Mouse (Mus musculus): ENCODE data around the gene Col4a1. TPM values are rescaled to one million over a fixed set of nuclear protein-coding genes. Genes with fewer than 3 reads are reported as not detected.

Col4a1 gene
- polyA plus RNA-seq, 1 experiment from 2014 or later: 118 TPM

- 74% methylated on average over 7 of the region's 7 CpGs for WGBS
- ATAC-seq (ENCODE audit: insufficient number of reproducible peaks, insufficient read depth, low FRiP score, low TSS enrichment, low read depth): no peak
- Histone ChIP-seq H3K9ac (replicated peaks) (no peak overlapping the region), H3K4me3 (replicated peaks) (no peak overlapping the region), H3K9me3 (no peaks in the 10 kb centered on the region), H3K27me3 (no peaks in the 10 kb centered on the region), H3K27ac (no peak overlapping the region), H3K4me2 (no peak overlapping the region), H3K36me3 (peaks cover 80% of the 10 kb centered on the region), H3K4me1 (replicated peaks) (no peaks in the 10 kb centered on the region)
These were observed 85.2 kb downstream of the Col4a1 start for GRCm38 (mm10) chr8:11227421-11227820.

GRCm38 (mm10) chr8:11225577-11226434, 86.8 kb downstream of the Col4a1 start:
- Histone ChIP-seq H3K4me2 (no peak overlapping the region), H3K9ac (replicated peaks) (no peak overlapping the region), H3K27ac (no peak overlapping the region), H3K4me1 (replicated peaks) (no peaks in the 10 kb centered on the region), H3K9me3 (no peaks in the 10 kb centered on the region), H3K27me3 (no peaks in the 10 kb centered on the region), H3K36me3 (peaks cover 82% of the 10 kb centered on the region), H3K4me3 (replicated peaks) (no peak overlapping the region)
- WGBS: 80% methylated on average over 13 of the region's 13 CpGs
- ATAC-seq (ENCODE audit: insufficient number of reproducible peaks, insufficient read depth, low FRiP score, low TSS enrichment, low read depth): no peak

- H3K9ac ChIP-seq (replicated peaks): no peak overlapping the region
- WGBS: 54% methylated on average over 7 of the region's 7 CpGs
- ATAC-seq (ENCODE audit: insufficient number of reproducible peaks, insufficient read depth, low FRiP score, low TSS enrichment, low read depth): no peak
- H3K27me3 ChIP-seq: no peaks in the 10 kb centered on the region
- H3K4me1 ChIP-seq (replicated peaks): no peaks in the 10 kb centered on the region
- H3K27ac ChIP-seq: no peak overlapping the region
- peaks cover 82% of the 10 kb centered on the region for H3K36me3 ChIP-seq
- no peak overlapping the region for H3K4me3 ChIP-seq (replicated peaks)
- no peaks in the 10 kb centered on the region for H3K9me3 ChIP-seq
- H3K4me2 ChIP-seq: no peak overlapping the region
These were observed 88.4 kb downstream of the Col4a1 start for GRCm38 (mm10) chr8:11224178-11224577.

- Histone ChIP-seq H3K27me3 (no peaks in the 10 kb centered on the region), H3K4me2 (no peak overlapping the region), H3K36me3 (peaks cover 94% of the 10 kb centered on the region), H3K4me3 (replicated peaks) (no peak overlapping the region), H3K9me3 (no peaks in the 10 kb centered on the region), H3K27ac (no peak overlapping the region), H3K4me1 (replicated peaks) (no peaks in the 10 kb centered on the region), H3K9ac (replicated peaks) (no peak overlapping the region)
- WGBS: 90% methylated on average over 5 of the region's 5 CpGs
- ATAC-seq (ENCODE audit: insufficient number of reproducible peaks, insufficient read depth, low FRiP score, low TSS enrichment, low read depth): no peak
These were observed 91.3 kb downstream of the Col4a1 start for GRCm38 (mm10) chr8:11221353-11221752.

- no peak for ATAC-seq (ENCODE audit: insufficient number of reproducible peaks, insufficient read depth, low FRiP score, low TSS enrichment, low read depth)
- Histone ChIP-seq H3K36me3 (peaks cover 90% of the 10 kb centered on the region), H3K4me2 (no peak overlapping the region), H3K27ac (no peak overlapping the region), H3K9ac (replicated peaks) (no peak overlapping the region), H3K27me3 (no peaks in the 10 kb centered on the region), H3K9me3 (no peaks in the 10 kb centered on the region), H3K4me3 (replicated peaks) (no peak overlapping the region), H3K4me1 (replicated peaks) (no peaks in the 10 kb centered on the region)
- 86% methylated on average over 6 of the region's 6 CpGs for WGBS
These were observed 93.3 kb downstream of the Col4a1 start for GRCm38 (mm10) chr8:11219282-11219681.

GRCm38 (mm10) chr8:11215231-11215630, 97.4 kb downstream of the Col4a1 start:
- WGBS: 45% methylated on average over 1 of the region's 1 CpGs
- peaks cover 93% of the 10 kb centered on the region for H3K36me3 ChIP-seq
- H3K27me3 ChIP-seq: no peaks in the 10 kb centered on the region
- no peak for ATAC-seq (ENCODE audit: insufficient number of reproducible peaks, insufficient read depth, low FRiP score, low TSS enrichment, low read depth)
- no peak overlapping the region for H3K4me2 ChIP-seq
- no peak overlapping the region for H3K27ac ChIP-seq
- 0 out of 2 replicates have a peak, but pooled peaks cover 6% of the 10 kb centered on the region for H3K4me1 ChIP-seq (replicated peaks)
- no peak overlapping the region for H3K4me3 ChIP-seq (replicated peaks)
- H3K9me3 ChIP-seq: no peaks in the 10 kb centered on the region
- H3K9ac ChIP-seq (replicated peaks): no peak overlapping the region

- H3K27me3 ChIP-seq: no peaks in the 10 kb centered on the region
- no peak overlapping the region for H3K27ac ChIP-seq
- ATAC-seq (ENCODE audit: insufficient number of reproducible peaks, insufficient read depth, low FRiP score, low TSS enrichment, low read depth): no peak
- H3K9me3 ChIP-seq: no peaks in the 10 kb centered on the region
- no peak overlapping the region for H3K9ac ChIP-seq (replicated peaks)
- no peak overlapping the region for H3K4me2 ChIP-seq
- no peaks in the 10 kb centered on the region for H3K4me1 ChIP-seq (replicated peaks)
- WGBS: 88% methylated on average over 8 of the region's 8 CpGs
- peaks cover 91% of the 10 kb centered on the region for H3K36me3 ChIP-seq
- no peak overlapping the region for H3K4me3 ChIP-seq (replicated peaks)
These were observed 106.1 kb downstream of the Col4a1 start for GRCm38 (mm10) chr8:11206509-11206908.

- Histone ChIP-seq H3K4me1 (replicated peaks) (no peaks in the 10 kb centered on the region), H3K36me3 (peaks cover 92% of the 10 kb centered on the region)
- WGBS: 89% methylated on average over 9 of the region's 9 CpGs
These were observed 107.1 kb downstream of the Col4a1 start for GRCm38 (mm10) chr8:11205532-11205931.

GRCm38 (mm10) chr8:11203260-11204110, 109.1 kb downstream of the Col4a1 start:
- H3K9me3 ChIP-seq: no peaks in the 10 kb centered on the region
- H3K27me3 ChIP-seq: no peaks in the 10 kb centered on the region
- no peak overlapping the region for H3K4me2 ChIP-seq
- no peaks in the 10 kb centered on the region for H3K4me1 ChIP-seq (replicated peaks)
- H3K4me3 ChIP-seq (replicated peaks): no peak overlapping the region
- no peak for ATAC-seq (ENCODE audit: insufficient number of reproducible peaks, insufficient read depth, low FRiP score, low TSS enrichment, low read depth)
- no peak overlapping the region for H3K9ac ChIP-seq (replicated peaks)
- H3K36me3 ChIP-seq: peaks cover 93% of the 10 kb centered on the region
- WGBS: 87% methylated on average over 12 of the region's 12 CpGs
- no peak overlapping the region for H3K27ac ChIP-seq

More at GRCm38 (mm10) chr8:11205532-11205931, 107.1 kb downstream of the Col4a1 start:
- H3K4me2 ChIP-seq: no peak overlapping the region
- H3K9me3 ChIP-seq: no peaks in the 10 kb centered on the region
- H3K27ac ChIP-seq: no peak overlapping the region
- H3K4me3 ChIP-seq (replicated peaks): no peak overlapping the region
- no peak overlapping the region for H3K9ac ChIP-seq (replicated peaks)
- ATAC-seq (ENCODE audit: insufficient number of reproducible peaks, insufficient read depth, low FRiP score, low TSS enrichment, low read depth): no peak
- no peaks in the 10 kb centered on the region for H3K27me3 ChIP-seq

GRCm38 (mm10) chr8:11198650-11199049, 114.0 kb downstream of the Col4a1 start:
- Histone ChIP-seq H3K27ac (no peak overlapping the region), H3K9ac (replicated peaks) (no peak overlapping the region), H3K27me3 (no peaks in the 10 kb centered on the region), H3K4me1 (replicated peaks) (no peaks in the 10 kb centered on the region), H3K4me3 (replicated peaks) (no peak overlapping the region), H3K36me3 (peaks cover 49% of the 10 kb centered on the region), H3K4me2 (no peak overlapping the region), H3K9me3 (no peaks in the 10 kb centered on the region)
- no peak for ATAC-seq (ENCODE audit: insufficient number of reproducible peaks, insufficient read depth, low FRiP score, low TSS enrichment, low read depth)
- WGBS: 84% methylated on average over 7 of the region's 7 CpGs

- Histone ChIP-seq H3K9ac (replicated peaks) (no peak overlapping the region), H3K27me3 (no peaks in the 10 kb centered on the region), H3K4me3 (replicated peaks) (no peak overlapping the region), H3K4me2 (no peak overlapping the region), H3K4me1 (replicated peaks) (no peaks in the 10 kb centered on the region), H3K27ac (no peak overlapping the region), H3K36me3 (peaks cover 43% of the 10 kb centered on the region), H3K9me3 (no peaks in the 10 kb centered on the region)
- WGBS: 83% methylated on average over 3 of the region's 3 CpGs
- ATAC-seq (ENCODE audit: insufficient number of reproducible peaks, insufficient read depth, low FRiP score, low TSS enrichment, low read depth): no peak
These were observed 114.6 kb downstream of the Col4a1 start for GRCm38 (mm10) chr8:11197988-11198387.

Measured in limb, embryonic 12.5 days (tissue).